Comparison of ENCODE assay signal across 8 mouse cellular contexts in the genomic region with DNA sequence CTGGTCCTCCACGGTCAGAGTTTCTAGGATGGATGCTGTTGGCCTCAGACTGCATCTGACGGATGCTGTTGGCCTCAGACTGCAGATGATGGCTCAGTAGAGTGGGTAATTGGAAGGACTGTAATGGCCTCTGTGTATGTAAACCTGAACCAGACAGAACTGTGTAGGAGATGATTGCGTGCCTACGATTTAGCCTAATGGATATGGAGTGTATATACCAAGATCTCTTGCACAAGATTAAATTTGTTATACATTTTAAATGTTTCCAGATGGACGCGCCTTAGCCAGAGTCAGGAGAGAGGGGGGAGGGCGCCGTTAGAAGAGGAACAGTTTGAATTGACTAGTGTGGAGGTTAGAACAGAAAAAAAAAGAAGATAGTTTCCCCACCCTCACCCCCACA.
A peak's percentile ranks its signal among the peaks of the same experiment; 100 is the strongest.
DNase-seq lines count a peak whose midpoint lies in the region; ATAC-seq and TF ChIP-seq lines count a peak whose summit lies in the region.

No protein-coding gene starts in this region.

- no peak for TF ChIP-seq POLR2A in lung, adult 2 months (IDR thresholded peaks at IDR 0.05; ENCODE audit: borderline replicate concordance, extremely low read depth, low read depth, low read length)

- no peaks in the 10 kb centered on the region for H3K27me3 ChIP-seq in lung, postnatal 0 days (replicated peaks; ENCODE audit: insufficient read depth, low read length)
- no peaks in the 10 kb centered on the region for H3K27me3 ChIP-seq in hindbrain, embryonic 16.5 days (replicated peaks; ENCODE audit: control insufficient read depth, insufficient read depth, low read length)
- no peaks in the 10 kb centered on the region for H3K27me3 ChIP-seq in stomach, embryonic 15.5 days (replicated peaks)

- no peaks in the 10 kb centered on the region for H3K36me3 ChIP-seq in lung, postnatal 0 days (ENCODE audit: insufficient read depth, low read length)
- H3K36me3 ChIP-seq in hindbrain, embryonic 16.5 days (ENCODE audit: control insufficient read depth, insufficient read depth, low read length) = no peaks in the 10 kb centered on the region
- H3K36me3 ChIP-seq in stomach, embryonic 15.5 days = no peaks in the 10 kb centered on the region

- 46% methylated on average over 8 of the region's 8 CpGs for WGBS in lung, postnatal 0 days
- WGBS in lung, adult 2 months = 67% methylated on average over 8 of the region's 8 CpGs
- WGBS in hindbrain, embryonic 16.5 days = 70% methylated on average over 8 of the region's 8 CpGs
- 43% methylated on average over 8 of the region's 8 CpGs for WGBS in stomach, embryonic 15.5 days

- peak overlapping the region; percentile 83 for H3K27ac ChIP-seq in gastrocnemius, adult 2 months
- peak overlapping the region; percentile 57; the same call in 1 of the 2 replicates for H3K27ac ChIP-seq in lung, postnatal 0 days (ENCODE audit: low read length)
- peak overlapping the region; percentile 25; the same call in 1 of the 2 replicates for H3K27ac ChIP-seq in hindbrain, embryonic 16.5 days (ENCODE audit: low read depth, low read length)
- peak overlapping the region; percentile 94 for H3K27ac ChIP-seq in stomach, embryonic 15.5 days

- peak overlapping the region; percentile 26; the same call in 1 of the 2 replicates for H3K4me3 ChIP-seq in gastrocnemius, adult 2 months
- H3K4me3 ChIP-seq in lung, postnatal 0 days (ENCODE audit: low read depth, low read length) = no peak overlapping the region
- H3K4me3 ChIP-seq in lung, adult 2 months (replicated peaks; ENCODE audit: extremely low read depth, low read depth, low read length) = no peak overlapping the region
- no peak overlapping the region for H3K4me3 ChIP-seq in hindbrain, embryonic 16.5 days (ENCODE audit: low read length)
- H3K4me3 ChIP-seq in stomach, embryonic 15.5 days (replicated peaks) = no peak overlapping the region

- H3K9ac ChIP-seq in lung, postnatal 0 days (replicated peaks; ENCODE audit: low read depth) = no peak overlapping the region
- no peak overlapping the region for H3K9ac ChIP-seq in hindbrain, embryonic 16.5 days (ENCODE audit: low read depth, low read length)
- H3K9ac ChIP-seq in stomach, embryonic 15.5 days = no peak overlapping the region

- intact Hi-C loops in gastrocnemius, adult 2 months (cut with DNase I) = no loop called here
- intact Hi-C loops in gastrocnemius, postnatal 36 days (cut with DNase I) = no loop called here

- peak overlapping the region; percentile 19; the same call in 1 of the 2 replicates for H3K4me2 ChIP-seq in lung, postnatal 0 days (replicated peaks; ENCODE audit: low read depth, low read length)
- no peak overlapping the region for H3K4me2 ChIP-seq in hindbrain, embryonic 16.5 days (ENCODE audit: low read length)
- H3K4me2 ChIP-seq in stomach, embryonic 15.5 days = peak overlapping the region; percentile 22

- ATAC-seq in lung, postnatal 0 days = no peak
- no peak for ATAC-seq in hindbrain, embryonic 16.5 days
- ATAC-seq in stomach, embryonic 15.5 days (ENCODE audit: insufficient read depth, low FRiP score, low read depth) = peak; percentile 29; the same call in 1 of the 2 replicates
- ATAC-seq in cerebellum, adult (ENCODE audit: insufficient number of reproducible peaks, low FRiP score, low TSS enrichment) = no peak

- TF ChIP-seq CTCF in gastrocnemius, adult 2 months (IDR thresholded peaks at IDR 0.05) = no peak
- no peak for TF ChIP-seq CTCF in lung, postnatal 0 days (IDR thresholded peaks at IDR 0.05)
- TF ChIP-seq CTCF in lung, adult 2 months (IDR thresholded peaks at IDR 0.05; ENCODE audit: insufficient read depth, low read length) = no peak

- no peaks in the 10 kb centered on the region for H3K4me1 ChIP-seq in lung, postnatal 0 days (ENCODE audit: insufficient read depth, low read depth, low read length)
- no peaks in the 10 kb centered on the region; the same call in 1 of the 2 replicates for H3K4me1 ChIP-seq in lung, adult 2 months (ENCODE audit: control insufficient read depth, insufficient read depth, low read length)
- peaks cover 18% of the 10 kb centered on the region for H3K4me1 ChIP-seq in hindbrain, embryonic 16.5 days (ENCODE audit: control insufficient read depth, insufficient read depth, low read depth, low read length)
- H3K4me1 ChIP-seq in stomach, embryonic 15.5 days = peaks cover 25% of the 10 kb centered on the region

- TF ChIP-seq EP300 in lung, postnatal 0 days (IDR thresholded peaks at IDR 0.05) = no peak

- no peak for DNase-seq in gastrocnemius, adult 2 months
- DNase-seq in gastrocnemius, postnatal 36 days = no peak
- DNase-seq in lung, postnatal 0 days (ENCODE audit: low spot score) = peak; percentile 52
- DNase-seq in lung, adult 2 months = no peak
- DNase-seq in adrenal gland, postnatal 25 days = no peak

- H3K9me3 ChIP-seq in lung, postnatal 0 days (ENCODE audit: low read length) = no peaks in the 10 kb centered on the region
- H3K9me3 ChIP-seq in hindbrain, embryonic 16.5 days (ENCODE audit: control insufficient read depth, low read length) = no peaks in the 10 kb centered on the region
- no peaks in the 10 kb centered on the region for H3K9me3 ChIP-seq in stomach, embryonic 15.5 days

Comparison
In these comparisons a context has a peak if more than half of its experiments do, and no peak if none do; other contexts are left out.
1. H3K27ac ChIP-seq: peak in every context shown above with its lines; median percentile 94 in stomach, embryonic 15.5 days; 83 in gastrocnemius, adult 2 months; 57 in lung, postnatal 0 days; 25 in hindbrain, embryonic 16.5 days.